Mouse (Mus musculus) heart, embryonic 12.5 days (tissue): Measurements from ENCODE around the gene Elmo1. TPM values are rescaled to one million over a fixed set of nuclear protein-coding genes. Genes with fewer than 3 reads are reported as not detected.

Source experiments
- ATAC-seq: fragments of 200-750 bp; cut with Nextera tagmentation; 2 replicates; pipeline ENCODE4 v1.8.0; 2017; ENCODE audit warnings: moderate TSS enrichment, moderate library complexity; ENCODE audit not compliant: insufficient number of reproducible peaks, low FRiP score
- H3K27ac ChIP-seq: fragments of 300-500 bp; sonication (generic); 2 replicates; pipeline ENCODE4 v1.5.1; 2016; ENCODE audit warnings: mild to moderate bottlenecking, moderate library complexity; ENCODE audit not compliant: poor library complexity, severe bottlenecking
- H3K27me3 ChIP-seq: fragments of 300-500 bp; sonication (generic); replicated peaks from 2 replicates; pipeline ENCODE4 v1.6.1; 2016; ENCODE audit warnings: mild to moderate bottlenecking, moderate library complexity
- H3K36me3 ChIP-seq: fragments of 300-500 bp; sonication (generic); 2 replicates; pipeline ENCODE4 v1.6.1; 2016; ENCODE audit warnings: mild to moderate bottlenecking, moderate library complexity
- H3K4me1 ChIP-seq: fragments of 300-500 bp; sonication (generic); replicated peaks from 2 replicates; pipeline ENCODE4 v1.6.1; 2016; ENCODE audit warnings: mild to moderate bottlenecking
- H3K4me2 ChIP-seq: fragments of 300-500 bp; sonication (generic); 2 replicates; pipeline ENCODE4 v1.6.1; 2016; ENCODE audit warnings: mild to moderate bottlenecking, moderate library complexity
- H3K4me3 ChIP-seq: fragments of 300-500 bp; sonication (generic); 2 replicates; pipeline ENCODE4 v1.5.1; 2016; ENCODE audit warnings: mild to moderate bottlenecking
- H3K9ac ChIP-seq: fragments of 300-500 bp; sonication (generic); 2 replicates; pipeline ENCODE4 v1.6.1; 2016; ENCODE audit warnings: mild to moderate bottlenecking, moderate library complexity
- H3K9me3 ChIP-seq: fragments of 300-500 bp; sonication (generic); replicated peaks from 2 replicates; pipeline ENCODE4 v1.6.1; 2016; ENCODE audit warnings: mild to moderate bottlenecking, moderate library complexity
- WGBS: fragments of 180-500 bp; shearing (Covaris S2); methylation state at CpG from one replicate; pipeline ENCODE4 v1.1.7; 2016; 5-methylcytosine and 5-hydroxymethylcytosine counted together
- polyA plus RNA-seq: library from polyadenylated mRNA; unstranded; fragments of >200 nt; fragmentation: Nextera tagmentation; extraction: Ambion mirVana; gene quantifications from 2 replicates; pipeline ENCODE4 v1.2.1, GENCODE M21; 2016

Elmo1 gene
- polyA plus RNA-seq, 1 experiment from 2014 or later, result 8.8 TPM

DNA sequence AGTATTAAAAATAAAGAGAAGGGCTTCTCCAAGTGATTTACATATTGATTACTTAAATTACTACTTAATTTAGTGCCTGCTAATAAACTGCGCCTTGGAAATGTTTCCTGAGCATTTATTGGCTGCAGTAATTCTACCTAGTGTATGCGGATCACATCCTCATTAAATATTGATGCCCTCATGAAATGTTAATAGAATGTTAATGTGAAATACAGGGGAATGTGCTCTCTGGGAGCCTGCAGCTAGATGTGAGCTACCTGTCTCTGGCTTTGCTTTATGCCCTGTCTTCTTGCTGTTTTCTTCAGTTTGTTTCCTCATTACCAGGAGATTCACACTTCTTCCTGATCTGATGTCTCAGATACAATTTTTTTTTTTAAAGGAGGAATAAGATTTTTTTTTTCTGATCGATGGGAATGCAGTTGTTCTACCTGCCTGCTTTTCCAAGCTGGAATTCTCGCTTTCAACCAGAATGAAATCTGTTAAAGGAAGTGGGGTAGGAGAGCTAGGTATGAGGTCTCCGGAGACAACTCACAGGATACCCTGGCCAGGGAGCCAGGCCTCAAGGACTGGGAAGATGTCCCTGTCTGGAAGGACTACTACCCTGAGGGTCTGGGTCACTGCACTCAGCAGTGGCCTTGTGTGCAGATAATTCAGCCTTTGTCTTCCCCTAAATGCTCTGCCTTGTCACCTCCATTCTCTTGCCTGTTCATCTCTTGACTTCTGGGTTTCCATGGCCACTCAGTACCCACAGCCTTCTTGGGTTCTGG lies 279.8 kb downstream of the Elmo1 start:
- Histone ChIP-seq H3K27me3 (no peaks in the 10 kb centered on the region), H3K4me3 (no peak overlapping the region), H3K9me3 (0 out of 2 replicates have a peak, but pooled peaks cover 5% of the 10 kb centered on the region), H3K4me1 (peaks cover 8% of the 10 kb centered on the region; the same call in 1 of the 2 replicates), H3K4me2 (no peak overlapping the region), H3K9ac (no peak overlapping the region), H3K36me3 (no peaks in the 10 kb centered on the region), H3K27ac (no peak overlapping the region)
- WGBS, result 84% methylated on average over 5 of the region's 5 CpGs
- ATAC-seq, result no peak

DNA sequence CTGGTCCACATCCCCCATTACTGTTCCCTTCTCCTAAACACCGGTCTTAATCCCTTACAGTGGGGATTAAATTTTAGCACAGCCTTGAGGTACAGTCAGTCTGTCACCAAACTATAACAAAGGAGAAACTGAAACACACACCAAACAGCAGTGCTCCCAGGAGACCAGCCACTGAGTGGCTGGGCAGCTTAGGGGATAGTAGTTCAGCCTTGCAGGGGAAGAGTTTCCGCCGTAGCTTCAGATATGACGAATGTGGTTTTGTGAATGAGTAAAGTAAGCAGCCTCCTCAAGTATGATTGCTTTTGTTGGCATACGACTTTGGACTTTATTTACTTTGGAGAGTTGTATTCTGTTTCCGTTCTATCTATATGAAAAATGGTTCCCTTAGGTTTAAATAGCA lies 281.1 kb downstream of the Elmo1 start:
- no peak overlapping the region for H3K9ac ChIP-seq
- H3K4me3 ChIP-seq, result no peak overlapping the region
- ATAC-seq, result no peak
- peaks cover 6% of the 10 kb centered on the region; the same call in 1 of the 2 replicates for H3K4me1 ChIP-seq
- no peak overlapping the region for H3K27ac ChIP-seq
- WGBS, result 71% methylated on average over 6 of the region's 6 CpGs
- no peaks in the 10 kb centered on the region for H3K27me3 ChIP-seq
- H3K9me3 ChIP-seq, result 0 out of 2 replicates have a peak, but pooled peaks cover 5% of the 10 kb centered on the region
- H3K36me3 ChIP-seq, result no peaks in the 10 kb centered on the region
- no peak overlapping the region for H3K4me2 ChIP-seq

DNA sequence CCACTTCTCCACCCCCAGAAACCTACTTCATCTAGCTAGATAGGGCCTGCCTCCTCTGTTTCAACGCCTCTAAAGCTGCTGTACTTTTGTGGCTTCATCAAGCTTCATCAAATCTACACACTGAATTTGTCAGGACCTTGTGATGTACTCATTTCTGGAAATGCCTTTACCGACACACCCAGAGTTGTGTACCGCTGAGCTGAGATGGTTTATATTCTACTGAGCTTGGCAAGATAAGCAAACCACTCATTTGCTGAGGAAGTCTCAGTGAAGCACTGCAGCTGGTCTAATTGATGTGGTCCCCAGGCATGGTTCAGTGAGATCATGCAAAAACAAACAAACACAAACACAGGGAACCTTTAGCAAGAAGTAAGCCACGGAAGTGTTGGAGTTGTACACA lies 281.9 kb downstream of the Elmo1 start:
- Histone ChIP-seq H3K9ac (no peak overlapping the region), H3K9me3 (0 out of 2 replicates have a peak, but pooled peaks cover 5% of the 10 kb centered on the region), H3K36me3 (no peaks in the 10 kb centered on the region), H3K27me3 (no peaks in the 10 kb centered on the region), H3K4me2 (no peak overlapping the region), H3K4me1 (peaks cover 6% of the 10 kb centered on the region; the same call in 1 of the 2 replicates), H3K27ac (no peak overlapping the region), H3K4me3 (no peak overlapping the region)
- ATAC-seq, result no peak
- 54% methylated on average over 4 of the region's 4 CpGs for WGBS

DNA sequence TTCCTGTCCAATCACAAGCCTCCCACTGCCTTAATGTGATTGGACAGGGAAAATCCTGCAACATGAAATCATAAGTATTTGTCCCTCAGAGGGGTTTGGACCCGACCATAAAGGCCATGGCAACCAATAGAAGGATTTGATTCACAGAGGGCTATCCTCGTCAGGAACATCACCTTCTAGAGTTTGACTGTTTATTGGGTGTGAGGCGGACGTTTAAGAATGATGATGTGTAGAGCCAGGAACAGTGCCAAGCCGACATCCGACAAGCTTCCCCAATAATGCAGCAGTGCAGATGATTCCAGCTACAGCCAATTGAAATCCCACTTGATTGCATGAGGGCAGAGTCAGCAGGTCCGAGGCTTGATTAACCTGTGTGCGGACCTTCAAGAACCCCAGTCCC lies 288.5 kb downstream of the Elmo1 start:
- no peak for ATAC-seq
- no peaks in the 10 kb centered on the region for H3K36me3 ChIP-seq
- H3K27ac ChIP-seq, result no peak overlapping the region
- H3K27me3 ChIP-seq, result no peaks in the 10 kb centered on the region
- H3K4me2 ChIP-seq, result no peak overlapping the region
- no peak overlapping the region for H3K4me3 ChIP-seq
- WGBS, result 85% methylated on average over 8 of the region's 8 CpGs
- no peaks in the 10 kb centered on the region for H3K4me1 ChIP-seq
- H3K9me3 ChIP-seq, result no peaks in the 10 kb centered on the region
- no peak overlapping the region for H3K9ac ChIP-seq

DNA sequence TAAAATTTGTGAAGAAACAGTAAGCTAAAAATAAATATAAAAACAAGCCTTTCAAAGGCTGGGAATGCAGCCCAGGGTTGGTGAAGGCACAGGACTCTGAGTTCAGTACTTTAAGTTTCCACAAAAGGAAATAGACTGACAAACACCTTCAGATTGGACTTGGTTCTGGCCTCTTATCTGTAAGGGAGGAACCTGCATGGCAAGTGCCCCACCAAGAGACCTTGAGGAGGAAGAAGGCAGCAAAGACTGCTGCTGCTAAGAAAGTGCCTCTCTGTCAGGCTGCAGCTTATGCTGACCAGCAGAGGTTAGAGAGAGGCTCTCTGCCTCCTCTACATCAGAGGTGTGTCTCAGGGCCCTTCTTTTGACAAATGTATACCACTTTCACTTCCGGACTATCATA lies 293.5 kb downstream of the Elmo1 start:
- no peaks in the 10 kb centered on the region for H3K9me3 ChIP-seq
- H3K9ac ChIP-seq, result no peak overlapping the region
- no peak overlapping the region for H3K4me2 ChIP-seq
- ATAC-seq, result no peak
- WGBS, result 84% methylated on average over 1 of the region's 1 CpGs
- H3K36me3 ChIP-seq, result no peaks in the 10 kb centered on the region
- H3K27me3 ChIP-seq, result no peaks in the 10 kb centered on the region
- H3K27ac ChIP-seq, result no peak overlapping the region
- H3K4me3 ChIP-seq, result no peak overlapping the region
- H3K4me1 ChIP-seq, result no peaks in the 10 kb centered on the region; the same call in 1 of the 2 replicates

DNA sequence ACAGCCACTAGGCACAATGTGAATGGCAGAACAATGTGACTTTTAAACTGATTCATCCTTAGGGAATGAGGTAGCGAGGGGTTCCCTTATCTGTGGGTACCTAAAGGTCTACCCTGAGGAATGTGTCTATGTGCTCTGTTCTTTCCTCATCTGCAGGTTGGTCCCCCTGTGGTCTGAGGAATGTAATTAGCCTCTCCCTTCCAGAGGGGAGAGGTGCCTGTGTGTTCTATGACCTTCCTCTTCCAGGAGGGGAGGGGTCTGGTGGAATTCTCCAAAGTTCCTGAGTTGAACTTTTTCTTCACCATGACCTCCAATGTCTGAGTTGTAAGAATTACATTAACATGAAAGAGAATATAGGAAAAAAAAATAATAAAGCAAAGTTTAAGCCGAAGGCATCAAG lies 294.4 kb downstream of the Elmo1 start:
- Histone ChIP-seq H3K27me3 (no peaks in the 10 kb centered on the region), H3K4me2 (no peak overlapping the region), H3K9ac (no peak overlapping the region), H3K4me3 (no peak overlapping the region), H3K27ac (no peak overlapping the region), H3K36me3 (no peaks in the 10 kb centered on the region), H3K4me1 (no peaks in the 10 kb centered on the region; the same call in 1 of the 2 replicates), H3K9me3 (no peaks in the 10 kb centered on the region)
- 73% methylated on average over 2 of the region's 2 CpGs for WGBS
- no peak for ATAC-seq

DNA sequence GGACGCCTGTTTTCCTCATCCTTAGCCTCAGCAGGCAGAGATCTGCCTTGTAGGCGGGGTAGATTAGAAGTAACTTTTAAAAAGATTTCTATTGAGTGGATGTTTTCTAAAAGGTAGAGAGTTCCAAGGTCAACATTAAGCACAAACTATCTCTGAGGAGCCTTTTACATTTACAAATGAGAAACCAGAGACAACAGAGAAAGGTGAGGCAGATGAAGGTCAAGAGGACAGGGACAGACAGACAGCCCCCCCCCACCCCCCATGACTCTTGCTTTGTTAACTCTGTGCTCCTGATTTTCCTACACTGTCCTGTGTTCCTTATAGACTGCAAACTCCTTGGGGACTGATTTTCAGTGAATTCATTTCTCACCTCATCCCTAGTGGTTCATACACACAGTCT lies 295.0 kb downstream of the Elmo1 start:
- H3K27me3 ChIP-seq, result no peaks in the 10 kb centered on the region
- H3K4me1 ChIP-seq, result no peaks in the 10 kb centered on the region; the same call in 1 of the 2 replicates
- no peak overlapping the region for H3K27ac ChIP-seq
- WGBS, result 68% methylated on average over 2 of the region's 2 CpGs
- H3K4me3 ChIP-seq, result no peak overlapping the region
- no peaks in the 10 kb centered on the region for H3K9me3 ChIP-seq
- H3K4me2 ChIP-seq, result no peak overlapping the region
- ATAC-seq, result no peak
- H3K36me3 ChIP-seq, result no peaks in the 10 kb centered on the region
- H3K9ac ChIP-seq, result no peak overlapping the region

DNA sequence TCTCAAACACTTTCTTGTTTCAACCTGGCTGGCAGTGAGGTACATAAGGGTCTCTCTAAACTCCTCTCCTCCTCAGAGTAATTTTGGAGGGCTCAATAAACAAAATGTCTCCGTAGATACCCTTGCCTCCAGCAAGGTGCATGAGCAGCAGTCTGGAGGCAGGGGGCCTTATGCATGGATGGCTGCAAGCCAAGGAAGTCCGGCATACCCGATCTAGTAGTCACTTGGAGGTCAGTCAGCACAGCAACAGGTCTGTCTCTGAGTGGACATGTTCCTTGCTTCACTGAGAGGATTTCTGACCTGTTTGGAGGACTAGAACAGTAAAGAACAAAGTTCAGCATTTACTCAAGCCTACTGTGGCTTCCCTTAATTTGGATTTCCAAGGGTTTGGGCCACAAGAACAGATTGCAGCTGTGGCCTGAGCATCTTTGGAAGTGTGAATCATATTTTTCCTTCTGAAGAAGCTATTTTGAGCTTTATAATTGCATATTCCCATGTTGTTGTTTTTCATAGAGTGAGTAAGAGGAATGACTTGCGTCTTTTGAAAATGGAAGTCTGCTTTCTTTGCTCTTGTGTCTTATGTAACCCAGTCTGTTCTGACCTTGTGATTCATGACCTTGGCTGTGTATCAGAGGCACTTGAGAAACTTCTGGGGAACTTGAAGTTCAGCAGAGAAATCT lies 296.2 kb downstream of the Elmo1 start:
- H3K4me3 ChIP-seq, result no peak overlapping the region
- ATAC-seq, result no peak

DNA sequence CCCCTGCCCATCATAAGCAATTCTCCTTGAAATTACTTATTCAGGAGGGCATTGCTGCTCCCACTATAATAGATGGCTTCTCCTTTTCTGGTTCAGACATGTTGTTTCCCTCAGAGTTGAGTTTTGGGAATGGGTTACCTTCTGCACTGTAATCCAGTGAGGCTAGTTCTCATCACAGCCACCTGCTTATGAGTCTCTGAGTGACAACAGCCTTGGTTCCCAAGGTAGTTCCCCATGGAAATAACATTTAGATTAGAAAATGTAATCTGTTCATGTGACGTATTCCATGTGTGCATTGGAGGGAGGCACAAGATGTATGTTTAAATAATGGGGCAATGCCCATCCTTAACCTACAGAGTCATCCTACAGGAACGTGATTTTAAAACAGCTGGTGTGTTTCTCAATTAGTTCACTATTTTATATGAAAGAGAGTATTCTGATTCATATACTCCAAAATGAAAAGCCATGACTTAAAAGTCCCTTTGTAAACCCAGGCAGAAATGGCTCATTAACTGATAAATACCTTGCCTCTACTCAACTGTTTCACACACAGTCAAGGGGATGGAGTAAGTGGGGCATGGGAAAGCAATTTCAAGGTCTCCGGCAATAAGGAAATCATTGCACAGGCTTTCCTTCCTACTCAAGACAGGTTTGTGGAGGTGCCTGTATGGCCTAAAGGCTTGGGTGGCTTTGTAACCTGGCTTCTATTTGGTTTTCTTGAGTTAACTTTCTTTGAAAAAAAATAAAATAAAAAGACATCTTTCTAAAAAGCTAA lies 302.6 kb downstream of the Elmo1 start:
- H3K27ac ChIP-seq, result no peak overlapping the region
- no peak for ATAC-seq
- WGBS, result 85% methylated on average over 3 of the region's 3 CpGs

More for the DNA sequence above, 296.2 kb downstream of the Elmo1 start:
- no peaks in the 10 kb centered on the region for H3K36me3 ChIP-seq
- no peaks in the 10 kb centered on the region for H3K9me3 ChIP-seq
- H3K9ac ChIP-seq, result no peak overlapping the region
- no peak overlapping the region for H3K27ac ChIP-seq
- H3K27me3 ChIP-seq, result no peaks in the 10 kb centered on the region
- no peak overlapping the region for H3K4me2 ChIP-seq
- 74% methylated on average over 4 of the region's 4 CpGs for WGBS
- H3K4me1 ChIP-seq, result no peaks in the 10 kb centered on the region; the same call in 1 of the 2 replicates

DNA sequence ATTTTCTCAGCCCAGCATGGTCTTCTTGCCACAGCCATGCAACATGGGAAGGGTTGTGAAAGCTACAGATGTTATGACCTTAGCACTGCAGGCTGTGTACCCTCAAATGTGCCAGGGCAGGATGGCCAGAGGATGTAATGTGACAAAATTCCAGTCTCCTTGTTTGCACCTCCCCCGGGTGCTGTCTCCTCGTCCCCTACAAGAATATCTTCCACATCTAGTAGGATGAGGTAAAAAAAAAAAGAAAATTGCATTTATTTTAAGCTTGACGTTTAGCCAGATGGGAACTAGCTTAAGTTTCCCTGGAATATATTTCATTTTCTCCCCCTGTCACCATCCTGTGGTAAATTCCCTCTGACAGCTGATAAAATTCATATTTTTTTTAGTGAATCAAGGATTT lies 307.3 kb downstream of the Elmo1 start:
- Histone ChIP-seq H3K27me3 (no peaks in the 10 kb centered on the region), H3K4me2 (no peak overlapping the region), H3K9me3 (no peaks in the 10 kb centered on the region), H3K4me1 (no peaks in the 10 kb centered on the region), H3K9ac (no peak overlapping the region), H3K36me3 (no peaks in the 10 kb centered on the region), H3K27ac (no peak overlapping the region), H3K4me3 (no peak overlapping the region)
- WGBS, result 71% methylated on average over 3 of the region's 3 CpGs
- no peak for ATAC-seq

More for the DNA sequence above, 302.6 kb downstream of the Elmo1 start:
- Histone ChIP-seq H3K4me3 (no peak overlapping the region), H3K4me2 (no peak overlapping the region), H3K9me3 (no peaks in the 10 kb centered on the region), H3K27me3 (no peaks in the 10 kb centered on the region), H3K9ac (no peak overlapping the region), H3K4me1 (no peaks in the 10 kb centered on the region), H3K36me3 (no peaks in the 10 kb centered on the region)

DNA sequence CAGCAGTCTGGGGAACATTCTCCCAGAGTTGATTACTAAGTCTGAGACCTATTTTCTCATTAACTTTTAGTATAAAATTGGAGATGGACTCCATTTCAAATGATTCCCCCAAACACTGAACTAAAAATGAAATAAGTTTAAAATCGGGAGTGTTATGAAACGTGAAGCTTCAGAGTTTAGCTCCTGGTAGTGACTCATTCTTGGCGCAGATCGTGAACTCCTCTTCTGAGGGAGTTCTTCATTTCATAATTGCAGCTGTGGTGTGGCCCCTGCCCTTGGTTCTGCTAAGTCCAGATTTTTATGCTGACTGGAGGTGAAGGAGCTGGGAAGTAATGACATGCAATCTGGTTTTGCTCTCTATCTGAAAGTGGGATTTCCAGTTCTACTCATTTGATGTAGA lies 307.9 kb downstream of the Elmo1 start:
- no peak overlapping the region for H3K4me3 ChIP-seq
- no peaks in the 10 kb centered on the region for H3K9me3 ChIP-seq
- 82% methylated on average over 4 of the region's 4 CpGs for WGBS
- no peak overlapping the region for H3K27ac ChIP-seq
- no peak overlapping the region for H3K4me2 ChIP-seq
- H3K27me3 ChIP-seq, result no peaks in the 10 kb centered on the region
- H3K36me3 ChIP-seq, result no peaks in the 10 kb centered on the region
- no peaks in the 10 kb centered on the region for H3K4me1 ChIP-seq
- no peak overlapping the region for H3K9ac ChIP-seq
- no peak for ATAC-seq
